Mouse (Mus musculus): ENCODE results near the gene Snx14.
"Not testable (repeated sequence)": the region's sequence is repeated elsewhere in the genome, so short reads cannot be mapped to it uniquely, and the experiment has no call there.

Gene Snx14

GRCm38 (mm10) chr9:88438555-88439237, at the start of gene Snx14:
Gene Snx14 (minus strand): TSS chr9:88438958.
- DNase-seq, result peak; percentile 98

GRCm38 (mm10) chr9:88484531-88484930, 45.8 kb upstream of the Snx14 start:
- DNase-seq, result no peak

- DNase-seq, result peak; percentile 94
These were observed 44.2 kb upstream of the Snx14 start for GRCm38 (mm10) chr9:88482829-88483396.

GRCm38 (mm10) chr9:88482230-88482828, 43.6 kb upstream of the Snx14 start, which contains the start of gene Syncrip:
Gene Syncrip (minus strand): TSS chr9:88482574.
- peak; percentile 96 for DNase-seq

- peak; percentile 54 for DNase-seq
These were observed 43.0 kb upstream of the Snx14 start for GRCm38 (mm10) chr9:88481791-88482160.

- peak; percentile 56 for DNase-seq
These were observed 42.5 kb upstream of the Snx14 start for GRCm38 (mm10) chr9:88481061-88481790.

GRCm38 (mm10) chr9:88480120-88480519, 41.4 kb upstream of the Snx14 start:
- DNase-seq, result no peak

- DNase-seq, result peak; percentile 27
These were observed 37.4 kb upstream of the Snx14 start for GRCm38 (mm10) chr9:88476138-88476537.

- not testable (repeated sequence) for DNase-seq
These were observed 22.3 kb upstream of the Snx14 start for GRCm38 (mm10) chr9:88461017-88461416.

- no peak for DNase-seq
These were observed 1.2 kb upstream of the Snx14 start for GRCm38 (mm10) chr9:88439991-88440390.

GRCm38 (mm10) chr9:88439238-88439600, 461 bp upstream of the Snx14 start:
- no peak for DNase-seq

GRCm38 (mm10) chr9:88438237-88438554, 562 bp downstream of the Snx14 start:
- DNase-seq, result no peak

- no peak for DNase-seq
These were observed 1.2 kb downstream of the Snx14 start for GRCm38 (mm10) chr9:88437342-88438236.

- DNase-seq, result no peak
These were observed 14.4 kb downstream of the Snx14 start for GRCm38 (mm10) chr9:88424356-88424755.

GRCm38 (mm10) chr9:88422428-88422827, 16.3 kb downstream of the Snx14 start:
- no peak for DNase-seq

GRCm38 (mm10) chr9:88416752-88417151, 22.0 kb downstream of the Snx14 start:
- no peak for DNase-seq

GRCm38 (mm10) chr9:88409978-88410377, 28.8 kb downstream of the Snx14 start:
- no peak for DNase-seq

- no peak for DNase-seq
These were observed 34.2 kb downstream of the Snx14 start for GRCm38 (mm10) chr9:88404515-88404914.

- peak; percentile 54 for DNase-seq
These were observed 34.7 kb downstream of the Snx14 start for GRCm38 (mm10) chr9:88404088-88404487.

GRCm38 (mm10) chr9:88398461-88398860, 40.3 kb downstream of the Snx14 start:
- no peak for DNase-seq

- no peak for DNase-seq
These were observed 43.9 kb downstream of the Snx14 start for GRCm38 (mm10) chr9:88394852-88395251.

GRCm38 (mm10) chr9:88388826-88389225, 49.9 kb downstream of the Snx14 start:
- DNase-seq, result no peak

GRCm38 (mm10) chr9:88380542-88380941, 58.2 kb downstream of the Snx14 start:
- DNase-seq, result no peak
